Mouse (Mus musculus): ENCODE measurements around the gene 2700049A03Rik. TPM values are rescaled to one million over a fixed set of nuclear protein-coding genes. Genes with fewer than 3 reads are reported as not detected.

2700049A03Rik gene
- total and polyA plus RNA-seq, 2 experiments from 2014 or later, result 7.5 to 7.8 TPM

- H3K27me3 ChIP-seq (ENCODE audit: insufficient read depth, low read length), result no peaks in the 10 kb centered on the region
- H3K27ac ChIP-seq, result no peak overlapping the region
- H3K4me2 ChIP-seq (ENCODE audit: low read depth, low read length), result no peak overlapping the region
- no peaks in the 10 kb centered on the region for H3K9me3 ChIP-seq (ENCODE audit: low read length)
- DNase-seq (ENCODE audit: low spot score) (no peak), ATAC-seq (no peak)
- 77% methylated on average over 5 of the region's 5 CpGs for WGBS
- H3K36me3 ChIP-seq (ENCODE audit: insufficient read depth, low read length), result no peaks in the 10 kb centered on the region
- H3K4me1 ChIP-seq (ENCODE audit: insufficient read depth, low read length), result peaks cover 4% of the 10 kb centered on the region; the same call in 1 of the 2 replicates
- H3K9ac ChIP-seq (replicated peaks; ENCODE audit: low read length), result no peak overlapping the region
- H3K4me3 ChIP-seq (ENCODE audit: low read length), result no peak overlapping the region
- TF ChIP-seq CTCF (IDR thresholded peaks at IDR 0.05; ENCODE audit: low read depth), result no peak
Observed at GRCm38 (mm10) chr12:71116411-71116810, 20.2 kb upstream of the 2700049A03Rik start.

GRCm38 (mm10) chr12:71122731-71123130 lies 13.9 kb upstream of the 2700049A03Rik start:
- no peak overlapping the region for H3K4me3 ChIP-seq (ENCODE audit: low read length)
- no peak for TF ChIP-seq CTCF (IDR thresholded peaks at IDR 0.05; ENCODE audit: low read depth)
- no peaks in the 10 kb centered on the region for H3K4me1 ChIP-seq (ENCODE audit: insufficient read depth, low read length)
- WGBS, result 85% methylated on average over 10 of the region's 10 CpGs
- no peaks in the 10 kb centered on the region for H3K27me3 ChIP-seq (ENCODE audit: insufficient read depth, low read length)
- peak overlapping the region; percentile 45; the same call in 1 of the 2 replicates for H3K27ac ChIP-seq
- ATAC-seq (0 out of 2 replicates have a peak, but pooled peaks have one; percentile 12), DNase-seq (ENCODE audit: low spot score) (no peak)
- H3K36me3 ChIP-seq (ENCODE audit: insufficient read depth, low read length), result peaks cover 12% of the 10 kb centered on the region; the same call in 1 of the 2 replicates
- H3K9ac ChIP-seq (replicated peaks; ENCODE audit: low read length), result no peak overlapping the region
- no peaks in the 10 kb centered on the region for H3K9me3 ChIP-seq (ENCODE audit: low read length)
- H3K4me2 ChIP-seq (ENCODE audit: low read depth, low read length), result no peak overlapping the region

GRCm38 (mm10) chr12:71123286-71123685 lies 13.4 kb upstream of the 2700049A03Rik start:
- no peak overlapping the region for H3K9ac ChIP-seq (replicated peaks; ENCODE audit: low read length)
- H3K9me3 ChIP-seq (ENCODE audit: low read length), result no peaks in the 10 kb centered on the region
- TF ChIP-seq CTCF (IDR thresholded peaks at IDR 0.05; ENCODE audit: low read depth), result no peak
- 68% methylated on average over 9 of the region's 9 CpGs for WGBS
- H3K27me3 ChIP-seq (ENCODE audit: insufficient read depth, low read length), result no peaks in the 10 kb centered on the region
- H3K4me3 ChIP-seq (ENCODE audit: low read length), result no peak overlapping the region
- DNase-seq (ENCODE audit: low spot score) (peak; percentile 75), ATAC-seq (peak; percentile 79)
- peaks cover 12% of the 10 kb centered on the region; the same call in 1 of the 2 replicates for H3K36me3 ChIP-seq (ENCODE audit: insufficient read depth, low read length)
- H3K27ac ChIP-seq, result no peak overlapping the region; the same call in 1 of the 2 replicates
- no peak overlapping the region for H3K4me2 ChIP-seq (ENCODE audit: low read depth, low read length)
- H3K4me1 ChIP-seq (ENCODE audit: insufficient read depth, low read length), result no peaks in the 10 kb centered on the region

GRCm38 (mm10) chr12:71135581-71135980 lies 1.1 kb upstream of the 2700049A03Rik start:
- Histone ChIP-seq H3K9me3 (ENCODE audit: low read length) (no peaks in the 10 kb centered on the region), H3K27ac (no peak overlapping the region), H3K4me1 (ENCODE audit: insufficient read depth, low read length) (0 out of 2 replicates have a peak, but pooled peaks cover 7% of the 10 kb centered on the region), H3K27me3 (ENCODE audit: insufficient read depth, low read length) (no peaks in the 10 kb centered on the region), H3K36me3 (ENCODE audit: insufficient read depth, low read length) (peaks cover 15% of the 10 kb centered on the region; the same call in 1 of the 2 replicates), H3K4me3 (ENCODE audit: low read length) (peak overlapping the region; percentile 98), H3K4me2 (ENCODE audit: low read depth, low read length) (peak overlapping the region; percentile 83), H3K9ac (replicated peaks; ENCODE audit: low read length) (peak overlapping the region; percentile 88)
- 29% methylated on average over 5 of the region's 5 CpGs for WGBS
- ATAC-seq, result no peak
- no peak for DNase-seq (ENCODE audit: low spot score)
- no peak for TF ChIP-seq CTCF (IDR thresholded peaks at IDR 0.05; ENCODE audit: low read depth)

- Histone ChIP-seq H3K9ac (replicated peaks; ENCODE audit: low read length) (peak overlapping the region; percentile 88), H3K4me1 (ENCODE audit: insufficient read depth, low read length) (0 out of 2 replicates have a peak, but pooled peaks cover 7% of the 10 kb centered on the region), H3K4me3 (ENCODE audit: low read length) (peak overlapping the region; percentile 98), H3K9me3 (ENCODE audit: low read length) (no peaks in the 10 kb centered on the region), H3K4me2 (ENCODE audit: low read depth, low read length) (peak overlapping the region; percentile 83), H3K27me3 (ENCODE audit: insufficient read depth, low read length) (no peaks in the 10 kb centered on the region), H3K36me3 (ENCODE audit: insufficient read depth, low read length) (peaks cover 12% of the 10 kb centered on the region; the same call in 1 of the 2 replicates), H3K27ac (peak overlapping the region; percentile 86)
- TF ChIP-seq CTCF (IDR thresholded peaks at IDR 0.05; ENCODE audit: low read depth), result no peak
- ATAC-seq, result peak; percentile 87
- 0% methylated on average over 30 of the region's 30 CpGs for WGBS
- peak; percentile 95 for DNase-seq (ENCODE audit: low spot score)
Observed at GRCm38 (mm10) chr12:71136974-71137491, 385 bp downstream of the 2700049A03Rik start.

GRCm38 (mm10) chr12:71137686-71138085 lies 1.0 kb downstream of the 2700049A03Rik start:
- TF ChIP-seq CTCF (IDR thresholded peaks at IDR 0.05; ENCODE audit: low read depth), result no peak
- Histone ChIP-seq H3K9me3 (ENCODE audit: low read length) (no peaks in the 10 kb centered on the region), H3K27ac (0 out of 2 replicates have a peak overlapping the region, but pooled peaks have one; percentile 86), H3K27me3 (ENCODE audit: insufficient read depth, low read length) (no peaks in the 10 kb centered on the region), H3K4me3 (ENCODE audit: low read length) (peak overlapping the region; percentile 98), H3K4me1 (ENCODE audit: insufficient read depth, low read length) (0 out of 2 replicates have a peak, but pooled peaks cover 7% of the 10 kb centered on the region), H3K4me2 (ENCODE audit: low read depth, low read length) (peak overlapping the region; percentile 83), H3K36me3 (ENCODE audit: insufficient read depth, low read length) (peaks cover 14% of the 10 kb centered on the region; the same call in 1 of the 2 replicates), H3K9ac (replicated peaks; ENCODE audit: low read length) (peak overlapping the region; percentile 88; the same call in 1 of the 2 replicates)
- ATAC-seq (no peak), DNase-seq (ENCODE audit: low spot score) (no peak)
- WGBS, result 8% methylated on average over 11 of the region's 11 CpGs

Measured in hindbrain, postnatal 0 days (tissue).